8 mouse cellular contexts compared by ENCODE assay signal in the genomic region with DNA sequence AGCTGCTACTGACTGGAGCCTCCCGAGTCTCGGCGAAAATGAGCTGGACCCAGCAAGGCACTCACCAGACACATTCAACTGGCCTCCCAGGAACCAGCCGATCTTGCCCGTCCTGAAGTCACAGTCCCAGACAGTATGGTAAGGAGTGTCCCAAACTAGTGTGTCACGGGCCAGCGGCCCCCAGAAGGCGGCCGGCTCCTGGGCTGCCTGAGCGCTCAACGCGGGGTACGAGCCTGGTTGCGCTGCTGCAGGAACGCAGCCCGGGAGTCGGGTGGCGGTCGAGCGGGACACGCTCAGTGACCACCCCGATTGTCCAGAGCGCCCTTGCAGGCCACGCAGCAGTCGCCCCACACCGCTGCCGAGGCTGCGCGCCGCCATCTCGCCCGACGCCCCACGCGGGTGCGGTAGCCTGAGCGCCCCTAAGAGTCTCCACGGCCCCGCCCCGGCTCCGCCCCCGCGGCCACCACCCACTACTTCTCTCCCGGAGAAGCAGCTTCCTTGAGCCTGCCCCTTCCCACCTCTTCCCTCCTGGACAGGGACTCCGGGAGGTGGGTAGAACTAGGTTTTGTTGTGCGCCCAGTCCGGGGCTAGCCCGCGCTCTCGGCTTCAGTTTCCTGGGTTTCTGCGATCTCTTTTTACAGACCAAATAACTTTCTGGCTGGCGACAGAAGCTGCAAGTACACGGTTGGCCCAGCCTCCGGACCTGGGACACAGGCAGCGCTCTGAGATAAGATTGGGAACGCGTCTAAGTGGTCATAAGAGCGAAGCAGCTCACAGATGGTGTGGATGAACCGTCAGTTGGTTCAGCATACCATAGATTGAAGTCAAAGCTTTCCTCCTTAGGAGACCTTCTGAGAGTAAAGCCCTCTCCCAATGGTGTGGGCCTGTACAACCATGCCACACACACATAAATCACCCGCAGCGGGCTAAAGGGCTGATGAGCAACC. TPM values are rescaled to one million over a fixed set of nuclear protein-coding genes. Genes with fewer than 3 reads are reported as not detected.
DNase-seq lines count a peak whose midpoint lies in the region; ATAC-seq lines count a peak whose summit lies in the region.

A gene (minus strand): TSS at position 681 of the 947 bp plus-strand sequence.

- H3K9me3 ChIP-seq in forebrain, embryonic 15.5 days: no peaks in the 10 kb centered on the region
- H3K9me3 ChIP-seq in lung, embryonic 15.5 days: no peaks in the 10 kb centered on the region

- intact Hi-C loops in heart, postnatal 25 days (cut with DNase I): loop anchor here (5.0 kb wide), 1 partner anchor 119 kb away; a partner anchor contains a TSS

- ATAC-seq in forebrain, embryonic 15.5 days (replicated peaks): peak; percentile 80
- peak; percentile 80 for ATAC-seq in lung, embryonic 15.5 days (ENCODE audit: borderline replicate concordance, extremely low read depth, low FRiP score, low TSS enrichment)
- ATAC-seq in neutrophil, adult 5-6 weeks (ENCODE audit: extremely low read depth, insufficient number of reproducible peaks, low FRiP score, poor library complexity, severe bottlenecking): no peak

- peak within 1 kb of the TSS; percentile 75 for H3K9ac ChIP-seq in forebrain, embryonic 15.5 days (replicated peaks)
- peak within 1 kb of the TSS; percentile 55 for H3K9ac ChIP-seq in lung, embryonic 15.5 days

- peaks cover 39% of the 10 kb centered on the region for H3K4me1 ChIP-seq in forebrain, embryonic 15.5 days
- H3K4me1 ChIP-seq in lung, embryonic 15.5 days: peaks cover 34% of the 10 kb centered on the region

- peak within 1 kb of the TSS; percentile 78 for H3K4me3 ChIP-seq in forebrain, embryonic 15.5 days
- peak within 1 kb of the TSS; percentile 64 for H3K4me3 ChIP-seq in lung, embryonic 15.5 days

- H3K27ac ChIP-seq in forebrain, embryonic 15.5 days (replicated peaks): peak within 1 kb of the TSS; percentile 35
- H3K27ac ChIP-seq in lung, embryonic 15.5 days: peak within 1 kb of the TSS; percentile 30; the same call in 1 of the 2 replicates

- H3K36me3 ChIP-seq in forebrain, embryonic 15.5 days: no peaks in the 10 kb centered on the region
- H3K36me3 ChIP-seq in lung, embryonic 15.5 days: no peaks in the 10 kb centered on the region

- peak; percentile 71 for DNase-seq in CD4-positive, CD25-positive, alpha-beta regulatory T cell, adult 2 months (ENCODE audit: low read depth, low spot score)
- peak; percentile 80 for DNase-seq in adrenal gland, postnatal 25 days
- peak; percentile 56 for DNase-seq in heart, postnatal 25 days (ENCODE audit: low spot score)
- DNase-seq in large intestine, adult 2 months (ENCODE audit: low read depth, low spot score): no peak
- DNase-seq in thymus, postnatal 10 days (ENCODE audit: low spot score in 2 of 2): peak; percentile 69 to 76

- no peaks in the 10 kb centered on the region for H3K27me3 ChIP-seq in forebrain, embryonic 15.5 days
- peaks cover 10% of the 10 kb centered on the region; the same call in 1 of the 2 replicates for H3K27me3 ChIP-seq in lung, embryonic 15.5 days

- WGBS in forebrain, embryonic 15.5 days: 2% methylated on average over 59 of the region's 61 CpGs
- WGBS in large intestine, adult 2 months: 1% methylated on average over 61 of the region's 61 CpGs
- WGBS in lung, embryonic 15.5 days: 2% methylated on average over 51 of the region's 61 CpGs

- peak within 1 kb of the TSS; percentile 85 for H3K4me2 ChIP-seq in forebrain, embryonic 15.5 days (replicated peaks)
- H3K4me2 ChIP-seq in lung, embryonic 15.5 days: peak within 1 kb of the TSS; percentile 98

RNA-seq across cellular contexts. Expression of the gene that starts here (rescaled TPM):
- 17.3 and 23.4 TPM in 2 replicates for total RNA-seq in adrenal gland, postnatal 25 days (2021)
- 25.9 and 26.3 TPM in 2 replicates for polyA plus RNA-seq in forebrain, embryonic 15.5 days (2015; fragmentation: Nextera tagmentation; extraction: Ambion mirVana)
- total RNA-seq in heart, postnatal 25 days (2021): 100 to 1,000 TPM; 217 to 247 TPM
- 51.6 and 67.6 TPM in 2 replicates for polyA plus RNA-seq in large intestine, adult 2 months (2012; rRNA removed)
- 8.1 and 8.8 TPM in 2 replicates for polyA plus RNA-seq in lung, embryonic 15.5 days (2015; fragmentation: Nextera tagmentation; extraction: Ambion mirVana)
- 56.7 and 57.8 TPM in 2 replicates for total RNA-seq in neutrophil, adult 5-6 weeks (2017)
